Mouse (Mus musculus) myocyte (in vitro differentiated cells): ENCODE measurements at regions not wholly inside any gene's neighbourhood (a gene's known extent, or its start where the extent isn't known, plus 50 kb on each side); places are given as distances from the start of the nearest gene placed in this dataset.

ENCODE experiments used
- H3K27me3 ChIP-seq: one replicate; pipeline ENCODE4 v1.6.1; 2011; ENCODE audit not compliant: control insufficient read depth, insufficient read depth, insufficient read length
- H3K36me3 ChIP-seq: one replicate; pipeline ENCODE4 v1.6.1; 2011; ENCODE audit not compliant: control insufficient read depth, insufficient read depth
- H3K4me2 ChIP-seq: one replicate; pipeline ENCODE4 v1.6.1; 2011; ENCODE audit warnings: low read depth, control low read depth
- H3K4me3 ChIP-seq: one replicate; pipeline ENCODE4 v1.5.1; 2011; ENCODE audit warnings: mild to moderate bottlenecking, control low read depth, moderate library complexity
- H3K79me2 ChIP-seq: one replicate; pipeline ENCODE4 v1.6.1; 2011; ENCODE audit not compliant: control insufficient read depth, insufficient read depth
- H3ac ChIP-seq: one replicate; pipeline ENCODE4 v1.6.1; 2011; ENCODE audit not compliant: control insufficient read depth, insufficient read length
- CEBPB ChIP-seq: IDR thresholded peaks from 2 replicates; pipeline ENCODE4 v1.6.1; 2011; ENCODE audit warnings: mild to moderate bottlenecking, moderate library complexity; ENCODE audit not compliant: poor library complexity, insufficient read depth, severe bottlenecking
- E2F4 ChIP-seq: IDR thresholded peaks from one replicate; pipeline ENCODE4 v1.6.1; 2011; ENCODE audit warnings: mild to moderate bottlenecking, control low read depth, moderate library complexity; ENCODE audit not compliant: insufficient read depth
- MAX ChIP-seq: IDR thresholded peaks from one replicate; pipeline ENCODE4 v1.6.1; 2011; ENCODE audit warnings: low read depth, mild to moderate bottlenecking, control low read depth
- MYOD1 ChIP-seq, 3 experiments: IDR thresholded peaks; one replicate each; pipeline ENCODE4 v1.6.1; 2011; ENCODE audit warnings: control low read depth in 2 of 3, low read depth in 2 of 3, mild to moderate bottlenecking in 2 of 3, moderate library complexity in 1 of 3; ENCODE audit not compliant: insufficient read length in 2 of 3, control insufficient read depth in 1 of 3
- MYOG ChIP-seq, 3 experiments: IDR thresholded peaks; one replicate each; pipeline ENCODE4 v1.6.1; 2011; ENCODE audit warnings: control low read depth in 2 of 3, low read depth in 2 of 3, mild to moderate bottlenecking in 2 of 3; ENCODE audit not compliant: insufficient read length in 2 of 3, control insufficient read depth in 1 of 3, insufficient read depth in 1 of 3
- POLR2A ChIP-seq: IDR thresholded peaks from one replicate; pipeline ENCODE4 v1.6.1; 2011; ENCODE audit warnings: low read depth, mild to moderate bottlenecking, control low read depth, moderate library complexity; ENCODE audit not compliant: insufficient read length
- POLR2AphosphoS2 ChIP-seq: IDR thresholded peaks from one replicate; pipeline ENCODE4 v1.6.1; 2011; ENCODE audit warnings: low read depth, control low read depth; ENCODE audit not compliant: insufficient read length
- REST ChIP-seq: IDR thresholded peaks from one replicate; pipeline ENCODE4 v1.6.1; 2011; ENCODE audit warnings: mild to moderate bottlenecking, control low read depth, moderate library complexity; ENCODE audit not compliant: insufficient read depth, insufficient read length
- SRF ChIP-seq: IDR thresholded peaks from one replicate; pipeline ENCODE4 v1.6.1; 2011; ENCODE audit warnings: low read depth; ENCODE audit not compliant: control insufficient read depth, insufficient read length
- TCF12 ChIP-seq: IDR thresholded peaks from one replicate; pipeline ENCODE4 v1.6.1; 2011; ENCODE audit warnings: mild to moderate bottlenecking, control low read depth; ENCODE audit not compliant: poor library complexity, insufficient read depth, severe bottlenecking
- TCF3 ChIP-seq: IDR thresholded peaks from one replicate; pipeline ENCODE4 v1.6.1; 2011; ENCODE audit warnings: low read depth, control low read depth; ENCODE audit not compliant: insufficient read length
- USF1 ChIP-seq: IDR thresholded peaks from one replicate; pipeline ENCODE4 v1.6.1; 2011; ENCODE audit warnings: low read depth, mild to moderate bottlenecking, control low read depth, moderate library complexity

GRCm38 (mm10) chr8:126736441-126736962 is 142.7 kb upstream of the Irf2bp2 start:
- Histone ChIP-seq H3K4me3 (no peak overlapping the region), H3ac (no peak overlapping the region), H3K79me2 (no peaks in the 10 kb centered on the region), H3K36me3 (no peaks in the 10 kb centered on the region), H3K4me2 (peak overlapping the region; percentile 98), H3K27me3 (no peaks in the 10 kb centered on the region)
- TF ChIP-seq E2F4: no peak
- TF ChIP-seq MYOD1 (IDR thresholded peaks at IDR 0.05; ENCODE audit: control insufficient read depth in 1 of 3, insufficient read length in 2 of 3, low read depth in 2 of 3): no peak
- TF ChIP-seq SRF: no peak

GRCm38 (mm10) chr8:126735488-126736440 is 142.0 kb upstream of the Irf2bp2 start:
- Histone ChIP-seq H3K36me3 (no peaks in the 10 kb centered on the region), H3ac (no peak overlapping the region), H3K27me3 (no peaks in the 10 kb centered on the region), H3K79me2 (no peaks in the 10 kb centered on the region), H3K4me2 (peak overlapping the region; percentile 98), H3K4me3 (no peak overlapping the region)
- TF ChIP-seq POLR2AphosphoS2 (peak; percentile 44), SRF (peak; percentile 94), TCF12 (peak; percentile 84), POLR2A (peak; percentile 69), MYOD1 (IDR thresholded peaks at IDR 0.05; ENCODE audit: control insufficient read depth in 1 of 3, insufficient read length in 2 of 3, low read depth in 2 of 3) (peak; percentile 71 to 90 (median 87)), MYOG (IDR thresholded peaks at IDR 0.05; ENCODE audit: control insufficient read depth in 1 of 3, insufficient read depth in 1 of 3, insufficient read length in 2 of 3, low read depth in 2 of 3) (peak in 2 of 3 experiments; percentile 90 to 91), E2F4 (no peak), USF1 (peak; percentile 95), MAX (no peak), TCF3 (peak; percentile 88)

- H3K36me3 ChIP-seq: no peaks in the 10 kb centered on the region
- H3K27me3 ChIP-seq: no peaks in the 10 kb centered on the region
- peak in 2 of 3 experiments; percentile 32 to 88 for TF ChIP-seq MYOD1 (IDR thresholded peaks at IDR 0.05; ENCODE audit: control insufficient read depth in 1 of 3, insufficient read length in 2 of 3, low read depth in 2 of 3)
- TF ChIP-seq POLR2AphosphoS2: no peak
- peak; percentile 65 to 89 (median 83) for TF ChIP-seq MYOG (IDR thresholded peaks at IDR 0.05; ENCODE audit: control insufficient read depth in 1 of 3, insufficient read depth in 1 of 3, insufficient read length in 2 of 3, low read depth in 2 of 3)
- TF ChIP-seq POLR2A: no peak
- peak; percentile 43 for TF ChIP-seq TCF3
- TF ChIP-seq CEBPB: no peak
- peak overlapping the region; percentile 98 for H3K4me2 ChIP-seq
- H3K79me2 ChIP-seq: no peaks in the 10 kb centered on the region
- no peak overlapping the region for H3K4me3 ChIP-seq
- no peak overlapping the region for H3ac ChIP-seq
Measured at GRCm38 (mm10) chr8:126734743-126735487, 141.1 kb upstream of the Irf2bp2 start.

GRCm38 (mm10) chr8:126733779-126734178 is 140.0 kb upstream of the Irf2bp2 start:
- TF ChIP-seq POLR2A: no peak
- no peak for TF ChIP-seq MAX
- TF ChIP-seq MYOG (IDR thresholded peaks at IDR 0.05; ENCODE audit: control insufficient read depth in 1 of 3, insufficient read depth in 1 of 3, insufficient read length in 2 of 3, low read depth in 2 of 3): peak in 1 of 3 experiments; percentile 22
- H3K79me2 ChIP-seq: no peaks in the 10 kb centered on the region
- H3ac ChIP-seq: no peak overlapping the region
- no peak overlapping the region for H3K4me3 ChIP-seq
- no peaks in the 10 kb centered on the region for H3K36me3 ChIP-seq
- H3K27me3 ChIP-seq: no peaks in the 10 kb centered on the region
- no peak overlapping the region for H3K4me2 ChIP-seq

- TF ChIP-seq MYOG (IDR thresholded peaks at IDR 0.05; ENCODE audit: control insufficient read depth in 1 of 3, insufficient read depth in 1 of 3, insufficient read length in 2 of 3, low read depth in 2 of 3) (peak in 1 of 3 experiments; percentile 15), REST (no peak)
- Histone ChIP-seq H3K4me3 (no peak overlapping the region), H3K4me2 (no peak overlapping the region), H3K79me2 (no peaks in the 10 kb centered on the region), H3K27me3 (no peaks in the 10 kb centered on the region), H3ac (no peak overlapping the region), H3K36me3 (no peaks in the 10 kb centered on the region)
Measured at GRCm38 (mm10) chr8:126733307-126733706, 139.5 kb upstream of the Irf2bp2 start.
